Mouse (Mus musculus) brain, embryonic 18.5 days (tissue): ENCODE results near the gene Gm20388.

Experiments
- DNase-seq: peaks from one replicate; pipeline ENCODE4 v3.0.0-alpha.2; 2012; ENCODE audit warnings: low read depth, low spot score

Gene Gm20388

GRCm38 (mm10) chr8:120877005-120877404, 966.4 kb downstream of the Gm20388 start:
- no peak for DNase-seq

GRCm38 (mm10) chr8:120879928-120880327, 969.3 kb downstream of the Gm20388 start:
- DNase-seq = no peak

GRCm38 (mm10) chr8:120881634-120882033, 971.0 kb downstream of the Gm20388 start:
- DNase-seq = no peak

- DNase-seq = no peak
Measured at GRCm38 (mm10) chr8:120882657-120883056, 972.0 kb downstream of the Gm20388 start.

GRCm38 (mm10) chr8:120883369-120883768, 972.7 kb downstream of the Gm20388 start:
- no peak for DNase-seq

- DNase-seq = no peak
Measured at GRCm38 (mm10) chr8:120883853-120884252, 973.2 kb downstream of the Gm20388 start.

GRCm38 (mm10) chr8:120884881-120885280, 974.2 kb downstream of the Gm20388 start:
- no peak for DNase-seq

GRCm38 (mm10) chr8:120887254-120887653, 976.6 kb downstream of the Gm20388 start:
- no peak for DNase-seq

- DNase-seq = no peak
Measured at GRCm38 (mm10) chr8:120888005-120888404, 977.4 kb downstream of the Gm20388 start.

- no peak for DNase-seq
Measured at GRCm38 (mm10) chr8:120889189-120889588, 978.5 kb downstream of the Gm20388 start.

GRCm38 (mm10) chr8:120890068-120890467, 979.4 kb downstream of the Gm20388 start:
- DNase-seq = no peak

GRCm38 (mm10) chr8:120895009-120895408, 984.4 kb downstream of the Gm20388 start:
- DNase-seq = no peak

- no peak for DNase-seq
Measured at GRCm38 (mm10) chr8:120895600-120895999, 985.0 kb downstream of the Gm20388 start.

GRCm38 (mm10) chr8:120896203-120896602, 985.6 kb downstream of the Gm20388 start:
- DNase-seq = no peak

- DNase-seq = no peak
Measured at GRCm38 (mm10) chr8:120898008-120898407, 987.4 kb downstream of the Gm20388 start.

- no peak for DNase-seq
Measured at GRCm38 (mm10) chr8:120898828-120899407, 988.3 kb downstream of the Gm20388 start.

GRCm38 (mm10) chr8:120902346-120902745, 991.7 kb downstream of the Gm20388 start:
- no peak for DNase-seq

- no peak for DNase-seq
Measured at GRCm38 (mm10) chr8:120907671-120908070, 997.0 kb downstream of the Gm20388 start.

GRCm38 (mm10) chr8:120910936-120911335, 1000.3 kb downstream of the Gm20388 start:
- DNase-seq = no peak

- DNase-seq = no peak
Measured at GRCm38 (mm10) chr8:120912463-120912862, 1001.8 kb downstream of the Gm20388 start.

GRCm38 (mm10) chr8:120916831-120917435, 1006.3 kb downstream of the Gm20388 start:
- no peak for DNase-seq

- no peak for DNase-seq
Measured at GRCm38 (mm10) chr8:120920527-120920926, 1009.9 kb downstream of the Gm20388 start.

- DNase-seq = no peak
Measured at GRCm38 (mm10) chr8:120926201-120926600, 1015.6 kb downstream of the Gm20388 start.

- no peak for DNase-seq
Measured at GRCm38 (mm10) chr8:120928082-120928481, 1017.4 kb downstream of the Gm20388 start.
